Mouse (Mus musculus) CH12.LX (cell line): ENCODE measurements around the gene Dnase1l3. TPM values are rescaled to one million over a fixed set of nuclear protein-coding genes. Genes with fewer than 3 reads are reported as not detected.

Experiments
- DNase-seq: peaks from one replicate; pipeline ENCODE4 v3.0.0-alpha.2; 2013; ENCODE audit errors: extremely low read depth
- H3K27ac ChIP-seq: 2 replicates; pipeline ENCODE4 v1.5.1; 2012; ENCODE audit warnings: low read depth, mild to moderate bottlenecking, control low read depth, moderate library complexity; ENCODE audit not compliant: insufficient read depth
- H3K27me3 ChIP-seq: replicated peaks from 2 replicates; pipeline ENCODE3; 2012; ENCODE audit warnings: inconsistent platforms
- H3K36me3 ChIP-seq, 2 experiments: replicated peaks in 1 of 2; 2 replicates each; pipeline versions ENCODE3 to v1.6.1; 2012; ENCODE audit warnings: inconsistent platforms in 1 of 2, low read length in 1 of 2, mild to moderate bottlenecking in 1 of 2, mixed read lengths in 1 of 2, moderate library complexity in 1 of 2; ENCODE audit not compliant: control insufficient read depth in 1 of 2, insufficient read depth in 1 of 2
- H3K4me1 ChIP-seq, 2 experiments: 2 replicates each; pipeline ENCODE4 v1.6.1; 2012; ENCODE audit warnings: inconsistent platforms in 1 of 2, moderate library complexity in 1 of 2; ENCODE audit not compliant: insufficient read depth in 2 of 2, control insufficient read depth in 1 of 2
- H3K4me2 ChIP-seq: 2 replicates; pipeline ENCODE4 v1.6.1; 2012; ENCODE audit warnings: low read depth, mild to moderate bottlenecking, control low read depth; ENCODE audit not compliant: poor library complexity, insufficient read depth, severe bottlenecking
- H3K4me3 ChIP-seq, 3 experiments: fragments of 150-350 bp in 1 of 3; sonication (generic) in 1 of 3; replicated peaks in 1 of 3; 2 replicates each; pipeline versions ENCODE3 to v1.5.1; 2011 to 2012; ENCODE audit warnings: low read depth in 2 of 3, low read length in 2 of 3, mild to moderate bottlenecking in 2 of 3, moderate library complexity in 2 of 3, control low read depth in 1 of 3, improper control_type of control experiment in 1 of 3, inconsistent platforms in 1 of 3, mixed read lengths in 1 of 3; ENCODE audit not compliant: poor library complexity in 1 of 3
- H3K79me2 ChIP-seq: replicated peaks from 2 replicates; pipeline ENCODE4 v1.6.1; 2012; ENCODE audit warnings: mild to moderate bottlenecking, moderate library complexity; ENCODE audit not compliant: control insufficient read depth, poor library complexity, insufficient read depth, severe bottlenecking; ENCODE audit errors: extremely low read depth
- H3K9ac ChIP-seq: 2 replicates; pipeline ENCODE4 v1.6.1; 2012; ENCODE audit warnings: low read depth, mild to moderate bottlenecking, control low read depth, moderate library complexity; ENCODE audit not compliant: insufficient read depth
- H3K9me3 ChIP-seq: replicated peaks from 2 replicates; pipeline ENCODE3; 2012; ENCODE audit warnings: low read length, inconsistent platforms, mixed read lengths
- CHD2 ChIP-seq: IDR thresholded peaks from 2 replicates; pipeline ENCODE4 v1.6.1; 2011; ENCODE audit warnings: low read length, improper control_type of control experiment
- E2F4 ChIP-seq: IDR thresholded peaks from 2 replicates; pipeline ENCODE4 v1.6.1; 2011; ENCODE audit warnings: low read depth, low read length, improper control_type of control experiment; ENCODE audit not compliant: insufficient replicate concordance
- EP300 ChIP-seq: IDR thresholded peaks from 2 replicates; pipeline ENCODE4 v1.6.1; 2011; ENCODE audit warnings: low read length, improper control_type of control experiment
- ETS1 ChIP-seq: conservative IDR thresholded peaks from 2 replicates; pipeline ENCODE4 v1.6.1; 2012; ENCODE audit warnings: low read depth, mild to moderate bottlenecking, inconsistent platforms, low read length, improper control_type of control experiment, moderate library complexity
- GABPA ChIP-seq: IDR thresholded peaks from 2 replicates; pipeline ENCODE4 v1.6.1; 2012; ENCODE audit warnings: low read depth, low read length, improper control_type of control experiment, inconsistent platforms; ENCODE audit not compliant: insufficient replicate concordance
- HCFC1 ChIP-seq: IDR thresholded peaks from 2 replicates; pipeline ENCODE4 v1.6.1; 2012; ENCODE audit warnings: low read depth, mild to moderate bottlenecking, inconsistent platforms, low read length, improper control_type of control experiment
- IRF4 ChIP-seq: IDR thresholded peaks from 2 replicates; pipeline ENCODE4 v1.6.1; 2014; ENCODE audit warnings: low read depth, mild to moderate bottlenecking, inconsistent platforms, low read length, improper control_type of control experiment
- JUN ChIP-seq: IDR thresholded peaks from 2 replicates; pipeline ENCODE4 v1.6.1; 2011; ENCODE audit warnings: low read depth, mild to moderate bottlenecking, low read length, improper control_type of control experiment, moderate library complexity; ENCODE audit not compliant: insufficient read depth
- JUND ChIP-seq: conservative IDR thresholded peaks from 2 replicates; pipeline ENCODE4 v1.6.1; 2011; ENCODE audit warnings: low read depth, low read length, improper control_type of control experiment
- MXI1 ChIP-seq: IDR thresholded peaks from 2 replicates; pipeline ENCODE4 v1.6.1; 2011; ENCODE audit warnings: mild to moderate bottlenecking, low read depth, low read length, improper control_type of control experiment
- NELFE ChIP-seq: IDR thresholded peaks from 2 replicates; pipeline ENCODE4 v1.6.1; 2011; ENCODE audit warnings: low read depth, low read length, improper control_type of control experiment
- PAX5 ChIP-seq: IDR thresholded peaks from 2 replicates; pipeline ENCODE4 v1.6.1; 2012; ENCODE audit warnings: low read length, inconsistent platforms, mixed read lengths
- POLR2A ChIP-seq: IDR thresholded peaks from 2 replicates; pipeline ENCODE4 v1.6.1; 2011; ENCODE audit warnings: low read depth, mild to moderate bottlenecking, improper control_type of control experiment, low read length
- SIN3A ChIP-seq: IDR thresholded peaks from 2 replicates; pipeline ENCODE4 v1.6.1; 2012; ENCODE audit warnings: low read length, improper control_type of control experiment, inconsistent platforms
- SMC3 ChIP-seq: IDR thresholded peaks from 2 replicates; pipeline ENCODE4 v1.6.1; 2011; ENCODE audit warnings: low read depth, low read length, improper control_type of control experiment
- TBP ChIP-seq: conservative IDR thresholded peaks from 2 replicates; pipeline ENCODE4 v1.6.1; 2011; ENCODE audit warnings: low read depth, low read length, improper control_type of control experiment
- UBTF ChIP-seq: IDR thresholded peaks from 2 replicates; pipeline ENCODE4 v1.6.1; 2012; ENCODE audit warnings: low read depth, mild to moderate bottlenecking, inconsistent platforms, low read length, improper control_type of control experiment, moderate library complexity
- USF1 ChIP-seq: IDR thresholded peaks from 2 replicates; pipeline ENCODE4 v1.6.1; 2014; ENCODE audit warnings: low read depth, mild to moderate bottlenecking, inconsistent platforms, low read length, improper control_type of control experiment
- ZC3H11A ChIP-seq: IDR thresholded peaks from 2 replicates; pipeline ENCODE4 v1.6.1; 2012; ENCODE audit warnings: low read depth, mild to moderate bottlenecking, inconsistent platforms, low read length, improper control_type of control experiment
- ZKSCAN1 ChIP-seq: IDR thresholded peaks from 2 replicates; pipeline ENCODE4 v1.6.1; 2012; ENCODE audit warnings: low read depth, inconsistent platforms, low read length, improper control_type of control experiment, borderline replicate concordance
- dilution Hi-C: fragments of 300-500 bp; cut with MboI; formaldehyde crosslinking; loops from 2 replicates; pipeline ENCODE4 v1.14.3; 2020; ENCODE audit warnings: low sequenced_read_pairs; ENCODE audit not compliant: extremely low pct_unique_long_range_greater_than_20kb, extremely low pct_ligation_motif_present
- in situ Hi-C: fragments of 300-500 bp; cut with MboI; formaldehyde crosslinking; loops from 3 replicates; pipeline ENCODE4 v1.14.3; 2019; ENCODE audit warnings: low sequenced_read_pairs, low pct_ligation_motif_present, low pct_unique_long_range_greater_than_20kb, mixed read lengths
- polyA plus RNA-seq: library from polyadenylated mRNA; unstranded; fragments of >175 nt; gene quantifications from 2 replicates; pipeline ENCODE4 v1.2.1, GENCODE M21; 2012; ENCODE audit warnings: low read depth; ENCODE audit not compliant: insufficient read length
- total RNA-seq, 2 experiments: library from RNA; depleted of rRNA; stranded (reverse); fragments of 300-350 nt in 1 of 2; fragments of >200 nt in 1 of 2; gene quantifications; 2 replicates each; pipeline ENCODE4 v1.2.3; 2012 to 2014

The Dnase1l3 gene
- total and polyA plus RNA-seq, 3 experiments = 2.5 to 36.0 (median 2.9) TPM

DNA sequence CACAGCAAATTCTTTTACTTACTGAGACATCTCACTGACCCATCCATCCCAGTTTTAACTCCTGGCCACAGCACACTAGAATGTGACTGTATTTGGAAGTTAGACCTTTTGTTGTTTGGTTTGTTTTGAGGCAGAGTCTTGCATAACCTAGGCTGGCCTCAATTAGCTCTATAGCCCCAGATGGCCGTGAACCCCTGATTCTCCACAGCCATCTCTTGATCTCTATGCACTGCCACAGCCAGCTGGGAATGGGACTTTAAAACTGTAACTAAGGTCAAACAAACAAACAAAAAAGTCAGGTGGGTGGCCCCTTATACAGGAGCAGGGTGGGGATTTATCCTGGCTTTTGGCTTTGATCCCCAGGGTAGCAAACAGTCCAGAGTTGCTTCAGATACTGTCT, 19.7 kb downstream of the Dnase1l3 start:
- H3K36me3 ChIP-seq = peaks cover 0 to 95% of the 10 kb centered on the region in 2 experiments
- dilution Hi-C loops (no loop called here), in situ Hi-C loops (no loop called here)
- no peaks in the 10 kb centered on the region for H3K9me3 ChIP-seq
- H3K9ac ChIP-seq = no peak overlapping the region
- no peak overlapping the region for H3K4me2 ChIP-seq
- H3K27me3 ChIP-seq = no peaks in the 10 kb centered on the region
- no peaks in the 10 kb centered on the region for H3K79me2 ChIP-seq
- no peak overlapping the region for H3K4me3 ChIP-seq
- no peak overlapping the region for H3K27ac ChIP-seq
- no peak for TF ChIP-seq GABPA
- TF ChIP-seq E2F4 = no peak
- TF ChIP-seq USF1 = no peak
- TF ChIP-seq PAX5 = no peak
- TF ChIP-seq UBTF = no peak
- no peak for TF ChIP-seq NELFE
- TF ChIP-seq CHD2 = no peak
- TF ChIP-seq ZKSCAN1 = no peak
- TF ChIP-seq HCFC1 = no peak
- no peak for TF ChIP-seq SMC3
- TF ChIP-seq JUN = no peak
- TF ChIP-seq POLR2A = no peak
- no peak for DNase-seq
- peaks cover 13 to 39% of the 10 kb centered on the region in 2 experiments; a peak in 3 of 4 replicates for H3K4me1 ChIP-seq

GRCm38 (mm10) chr14:7971889-7972493, 22.4 kb downstream of the Dnase1l3 start:
- no peak overlapping the region for H3K9ac ChIP-seq
- in situ Hi-C loops = no loop called here
- peak; percentile 49; the same call in 1 of the 2 replicates for TF ChIP-seq MXI1
- TF ChIP-seq TBP = no peak
- TF ChIP-seq EP300 = no peak
- TF ChIP-seq JUN = no peak
- no peak for TF ChIP-seq PAX5
- TF ChIP-seq JUND = no peak
- peak; percentile 27; the same call in 1 of the 2 replicates for TF ChIP-seq ETS1
- no peak for TF ChIP-seq ZC3H11A
- TF ChIP-seq SIN3A = 0 out of 2 replicates have a peak, but pooled peaks have one; percentile 29
- no peak for TF ChIP-seq UBTF
- TF ChIP-seq SMC3 = no peak
- TF ChIP-seq E2F4 = no peak
- TF ChIP-seq IRF4 = peak; percentile 46; the same call in 1 of the 2 replicates
- dilution Hi-C loops = no loop called here
- H3K4me2 ChIP-seq = no peak overlapping the region
- H3K36me3 ChIP-seq = peaks cover 4 to 93% of the 10 kb centered on the region in 2 experiments
- H3K4me1 ChIP-seq = peaks cover 10 to 16% of the 10 kb centered on the region in 2 experiments; a peak in 3 of 4 replicates
- DNase-seq = no peak
- no peaks in the 10 kb centered on the region for H3K9me3 ChIP-seq
- H3K27me3 ChIP-seq = no peaks in the 10 kb centered on the region
- no peaks in the 10 kb centered on the region for H3K79me2 ChIP-seq
- no peak overlapping the region for H3K4me3 ChIP-seq
- H3K27ac ChIP-seq = no peak overlapping the region
